Mouse (Mus musculus): Measurements from ENCODE around the gene Ppm1l.

- no peak for TF ChIP-seq CTCF (IDR thresholded peaks at IDR 0.05; ENCODE audit: low read depth)
- TF ChIP-seq EP300 (optimal IDR thresholded peaks at IDR 0.05): no peak
These were observed 24.3 kb downstream of the Ppm1l start for GRCm38 (mm10) chr3:69340971-69341370.

All from stomach, postnatal 0 days (tissue).